Mouse (Mus musculus): ENCODE data around the gene Vrk1. TPM values are rescaled to one million over a fixed set of nuclear protein-coding genes. Genes with fewer than 3 reads are reported as not detected.
A peak's percentile ranks its signal among the peaks of the same experiment; 100 is the strongest.

The Vrk1 gene
- total and polyA plus RNA-seq, 3 experiments = 87.0 to 144 (median 101) TPM

- Histone ChIP-seq H3K36me3 (ENCODE audit: control insufficient read depth in 1 of 2, insufficient read depth in 2 of 2, low read length in 2 of 2) (peaks cover 0 to 20% of the 10 kb centered on the region in 2 experiments; a peak in 2 of 4 replicates), H3K4me3 (ENCODE audit: control insufficient read depth in 1 of 2, insufficient read depth in 1 of 2, low read depth in 2 of 2, low read length in 2 of 2) (peak overlapping the region in 1 of 2 experiments; percentile 30; a peak in 2 of 4 replicates), H3K27ac (ENCODE audit: control insufficient read depth, low read depth, low read length) (peak overlapping the region; percentile 65), H3K79me2 (ENCODE audit: control insufficient read depth, insufficient read depth, low read length, poor library complexity) (peaks cover 10% of the 10 kb centered on the region), H3K9me3 (replicated peaks; ENCODE audit: insufficient read depth, low read length) (no peaks in the 10 kb centered on the region), H3K4me1 (ENCODE audit: control insufficient read depth in 1 of 2, insufficient read depth in 2 of 2, low read length in 2 of 2) (peaks cover 9 to 31% of the 10 kb centered on the region in 2 experiments), H3K27me3 (ENCODE audit: control insufficient read depth in 1 of 2, insufficient read depth in 2 of 2, low read length in 2 of 2) (no peaks in the 10 kb centered on the region), H3K9ac (ENCODE audit: control insufficient read depth, low read depth, low read length, poor library complexity, severe bottlenecking) (peak overlapping the region; percentile 15; the same call in 1 of the 2 replicates)
- TF ChIP-seq MXI1 (IDR thresholded peaks at IDR 0.05; ENCODE audit: low read depth, low read length) (peak; percentile 78), SIN3A (IDR thresholded peaks at IDR 0.05; ENCODE audit: low read length) (peak; percentile 83), CHD1 (IDR thresholded peaks at IDR 0.05; ENCODE audit: low read depth, low read length) (no peak), ETS1 (IDR thresholded peaks at IDR 0.05; ENCODE audit: low read depth, low read length) (peak; percentile 97), SMC3 (IDR thresholded peaks at IDR 0.05; ENCODE audit: low read depth, low read length) (no peak), TCF12 (IDR thresholded peaks at IDR 0.05; ENCODE audit: low read depth, low read length) (peak; percentile 96), MYC (IDR thresholded peaks at IDR 0.05; ENCODE audit: low read depth, low read length) (0 out of 2 replicates have a peak, but pooled peaks have one; percentile 48), MAX (IDR thresholded peaks at IDR 0.05; ENCODE audit: low read length) (peak; percentile 22; the same call in 1 of the 2 replicates), JUND (IDR thresholded peaks at IDR 0.05; ENCODE audit: low read depth, low read length) (no peak), EP300 (IDR thresholded peaks at IDR 0.05; ENCODE audit: low read depth in 1 of 2, low read length in 2 of 2) (peak; percentile 80 to 87), GATA1 (IDR thresholded peaks at IDR 0.05; ENCODE audit: low read depth, low read length) (peak; percentile 84), USF2 (IDR thresholded peaks at IDR 0.05; ENCODE audit: borderline replicate concordance in 1 of 2, insufficient read depth in 1 of 2, low read depth in 1 of 2, low read length in 2 of 2) (no peak), TAL1 (IDR thresholded peaks at IDR 0.05; ENCODE audit: low read length) (peak; percentile 92), ZNF384 (IDR thresholded peaks at IDR 0.05; ENCODE audit: low read depth, low read length) (0 out of 2 replicates have a peak, but pooled peaks have one; percentile 5), ELF1 (IDR thresholded peaks at IDR 0.05; ENCODE audit: low read depth, low read length) (peak; percentile 67)
- peak; percentile 90 for DNase-seq (ENCODE audit: low read depth, low spot score)
Measured at GRCm38 (mm10) chr12:106006218-106006617, 3.8 kb upstream of the Vrk1 start.

- Histone ChIP-seq H3K27me3 (ENCODE audit: control insufficient read depth in 1 of 2, insufficient read depth in 2 of 2, low read length in 2 of 2) (no peaks in the 10 kb centered on the region), H3K9me3 (replicated peaks; ENCODE audit: insufficient read depth, low read length) (no peaks in the 10 kb centered on the region), H3K27ac (ENCODE audit: control insufficient read depth, low read depth, low read length) (no peak overlapping the region), H3K36me3 (ENCODE audit: control insufficient read depth in 1 of 2, insufficient read depth in 2 of 2, low read length in 2 of 2) (peaks cover under 1 to 24% of the 10 kb centered on the region in 2 experiments; a peak in 2 of 4 replicates), H3K9ac (ENCODE audit: control insufficient read depth, low read depth, low read length, poor library complexity, severe bottlenecking) (no peak overlapping the region), H3K79me2 (ENCODE audit: control insufficient read depth, insufficient read depth, low read length, poor library complexity) (peaks cover 30% of the 10 kb centered on the region), H3K4me3 (ENCODE audit: control insufficient read depth in 1 of 2, insufficient read depth in 1 of 2, low read depth in 2 of 2, low read length in 2 of 2) (no peak overlapping the region), H3K4me1 (ENCODE audit: control insufficient read depth in 1 of 2, insufficient read depth in 2 of 2, low read length in 2 of 2) (peaks cover 9 to 42% of the 10 kb centered on the region in 2 experiments)
- TF ChIP-seq SMC3 (IDR thresholded peaks at IDR 0.05; ENCODE audit: low read depth, low read length) (no peak), TCF12 (IDR thresholded peaks at IDR 0.05; ENCODE audit: low read depth, low read length) (no peak), MXI1 (IDR thresholded peaks at IDR 0.05; ENCODE audit: low read depth, low read length) (no peak), ZKSCAN1 (IDR thresholded peaks at IDR 0.05; ENCODE audit: low read depth, low read length) (no peak)
- no peak for DNase-seq (ENCODE audit: low read depth, low spot score)
Measured at GRCm38 (mm10) chr12:106008348-106009050, 1.5 kb upstream of the Vrk1 start.
